Mouse (Mus musculus): ENCODE data around the gene Sestd1.

GRCm38 (mm10) chr2:77232604-77233003 lies 47.8 kb downstream of the Sestd1 start:
- TF ChIP-seq TAL1 (IDR thresholded peaks at IDR 0.05; ENCODE audit: low read length) (no peak), GATA1 (IDR thresholded peaks at IDR 0.05; ENCODE audit: low read length) (no peak)
